Mouse (Mus musculus): ENCODE data around the gene Cnksr1. TPM values are rescaled to one million over a fixed set of nuclear protein-coding genes. Genes with fewer than 3 reads are reported as not detected.

Cnksr1 gene
- polyA plus RNA-seq, 1 experiment from 2014 or later = 0.61 TPM

- Histone ChIP-seq H3K4me1 (replicated peaks) (peaks cover 74% of the 10 kb centered on the region), H3K27me3 (replicated peaks) (peaks cover 50% of the 10 kb centered on the region), H3K36me3 (no peaks in the 10 kb centered on the region), H3K9ac (peak overlapping the region; percentile 74), H3K9me3 (replicated peaks) (no peaks in the 10 kb centered on the region), H3K27ac (ENCODE audit: poor library complexity, severe bottlenecking) (0 out of 2 replicates have a peak overlapping the region, but pooled peaks have one; percentile 7), H3K4me2 (peak overlapping the region; percentile 97), H3K4me3 (peak overlapping the region; percentile 54)
- ATAC-seq (ENCODE audit: insufficient number of reproducible peaks, low FRiP score) = no peak
- 15% methylated on average over 22 of the region's 22 CpGs for WGBS
These were observed 14.1 kb upstream of the Cnksr1 start for GRCm38 (mm10) chr4:134252131-134252910.

- peaks cover 66% of the 10 kb centered on the region for H3K4me1 ChIP-seq (replicated peaks)
- H3K9me3 ChIP-seq (replicated peaks) = no peaks in the 10 kb centered on the region
- peaks cover 58% of the 10 kb centered on the region for H3K27me3 ChIP-seq (replicated peaks)
- no peak for ATAC-seq (ENCODE audit: insufficient number of reproducible peaks, low FRiP score)
- H3K9ac ChIP-seq = peak overlapping the region; percentile 74
- peak overlapping the region; percentile 54 for H3K4me3 ChIP-seq
- no peak overlapping the region for H3K27ac ChIP-seq (ENCODE audit: poor library complexity, severe bottlenecking)
- no peaks in the 10 kb centered on the region for H3K36me3 ChIP-seq
- peak overlapping the region; percentile 97 for H3K4me2 ChIP-seq
- WGBS = 1% methylated on average over 91 of the region's 91 CpGs
These were observed 13.3 kb upstream of the Cnksr1 start for GRCm38 (mm10) chr4:134251241-134252130.

GRCm38 (mm10) chr4:134250930-134251240, 12.7 kb upstream of the Cnksr1 start:
- Histone ChIP-seq H3K4me2 (peak overlapping the region; percentile 97), H3K4me1 (replicated peaks) (peaks cover 62% of the 10 kb centered on the region), H3K4me3 (peak overlapping the region; percentile 54), H3K27me3 (replicated peaks) (peaks cover 62% of the 10 kb centered on the region), H3K36me3 (no peaks in the 10 kb centered on the region), H3K27ac (ENCODE audit: poor library complexity, severe bottlenecking) (no peak overlapping the region), H3K9me3 (replicated peaks) (no peaks in the 10 kb centered on the region), H3K9ac (peak overlapping the region; percentile 74)
- ATAC-seq (ENCODE audit: insufficient number of reproducible peaks, low FRiP score) = no peak
- WGBS = 18% methylated on average over 10 of the region's 10 CpGs

- Histone ChIP-seq H3K27me3 (replicated peaks) (peaks cover 62% of the 10 kb centered on the region), H3K4me1 (replicated peaks) (peaks cover 61% of the 10 kb centered on the region), H3K9me3 (replicated peaks) (no peaks in the 10 kb centered on the region), H3K36me3 (no peaks in the 10 kb centered on the region), H3K4me2 (peak overlapping the region; percentile 97), H3K4me3 (peak overlapping the region; percentile 54), H3K27ac (ENCODE audit: poor library complexity, severe bottlenecking) (no peak overlapping the region), H3K9ac (peak overlapping the region; percentile 65)
- WGBS = 12% methylated on average over 27 of the region's 27 CpGs
- ATAC-seq (ENCODE audit: insufficient number of reproducible peaks, low FRiP score) = no peak
These were observed 12.1 kb upstream of the Cnksr1 start for GRCm38 (mm10) chr4:134250116-134250929.

GRCm38 (mm10) chr4:134249651-134250050, 11.5 kb upstream of the Cnksr1 start:
- H3K4me3 ChIP-seq = peak overlapping the region; percentile 54
- no peaks in the 10 kb centered on the region for H3K36me3 ChIP-seq
- peaks cover 62% of the 10 kb centered on the region for H3K27me3 ChIP-seq (replicated peaks)
- under 1% methylated on average over 30 of the region's 30 CpGs for WGBS
- no peak overlapping the region for H3K27ac ChIP-seq (ENCODE audit: poor library complexity, severe bottlenecking)
- peaks cover 58% of the 10 kb centered on the region for H3K4me1 ChIP-seq (replicated peaks)
- H3K9me3 ChIP-seq (replicated peaks) = no peaks in the 10 kb centered on the region
- H3K9ac ChIP-seq = peak overlapping the region; percentile 65
- peak; percentile 48; the same call in 1 of the 2 replicates for ATAC-seq (ENCODE audit: insufficient number of reproducible peaks, low FRiP score)
- peak overlapping the region; percentile 97 for H3K4me2 ChIP-seq

- H3K36me3 ChIP-seq = no peaks in the 10 kb centered on the region
- no peaks in the 10 kb centered on the region for H3K9me3 ChIP-seq (replicated peaks)
- peak within 1 kb of the TSS; percentile 78 for H3K4me3 ChIP-seq
- H3K27ac ChIP-seq (ENCODE audit: poor library complexity, severe bottlenecking) = no peak within 1 kb of the TSS
- H3K9ac ChIP-seq = peak within 1 kb of the TSS; percentile 57
- no peak for ATAC-seq (ENCODE audit: insufficient number of reproducible peaks, low FRiP score)
- 73% methylated on average over 7 of the region's 7 CpGs for WGBS
- H3K4me1 ChIP-seq (replicated peaks) = peaks cover 36% of the 10 kb centered on the region
- peak within 1 kb of the TSS; percentile 91 for H3K4me2 ChIP-seq
- peaks cover 48% of the 10 kb centered on the region for H3K27me3 ChIP-seq (replicated peaks)
These were observed 8.6 kb upstream of the Cnksr1 start, which contains the start of gene Gm30191 for GRCm38 (mm10) chr4:134246719-134247258. TSS of gene Gm30191 (plus strand) at chr4:134246935.

- Histone ChIP-seq H3K36me3 (no peaks in the 10 kb centered on the region), H3K9ac (no peak overlapping the region), H3K4me1 (replicated peaks) (peaks cover 31% of the 10 kb centered on the region), H3K27me3 (replicated peaks) (peaks cover 43% of the 10 kb centered on the region), H3K4me3 (no peak overlapping the region), H3K9me3 (replicated peaks) (no peaks in the 10 kb centered on the region), H3K4me2 (no peak overlapping the region), H3K27ac (ENCODE audit: poor library complexity, severe bottlenecking) (no peak overlapping the region)
- 46% methylated on average over 4 of the region's 4 CpGs for WGBS
- ATAC-seq (ENCODE audit: insufficient number of reproducible peaks, low FRiP score) = no peak
These were observed 8.1 kb upstream of the Cnksr1 start for GRCm38 (mm10) chr4:134246256-134246655.

- no peaks in the 10 kb centered on the region for H3K9me3 ChIP-seq (replicated peaks)
- peak within 1 kb of the TSS; percentile 78 for H3K4me3 ChIP-seq
- H3K27me3 ChIP-seq (replicated peaks) = peaks cover 33% of the 10 kb centered on the region
- no peak within 1 kb of the TSS for H3K27ac ChIP-seq (ENCODE audit: poor library complexity, severe bottlenecking)
- no peaks in the 10 kb centered on the region for H3K36me3 ChIP-seq
- peaks cover 21% of the 10 kb centered on the region for H3K4me1 ChIP-seq (replicated peaks)
- ATAC-seq (ENCODE audit: insufficient number of reproducible peaks, low FRiP score) = peak; percentile 85
- H3K9ac ChIP-seq = peak within 1 kb of the TSS; percentile 85
- WGBS = under 1% methylated on average over 60 of the region's 60 CpGs
- H3K4me2 ChIP-seq = peak within 1 kb of the TSS; percentile 91
These were observed 7.1 kb upstream of the Cnksr1 start, which contains the start of gene Zfp593 for GRCm38 (mm10) chr4:134245148-134245843. TSS of gene Zfp593 (minus strand) at chr4:134245592.

GRCm38 (mm10) chr4:134243516-134244250, 5.5 kb upstream of the Cnksr1 start, which contains the start of gene E130218I03Rik:
TSS of gene E130218I03Rik (plus strand) at chr4:134243662.
- ATAC-seq (ENCODE audit: insufficient number of reproducible peaks, low FRiP score) = no peak
- Histone ChIP-seq H3K4me1 (replicated peaks) (peaks cover 15% of the 10 kb centered on the region), H3K9ac (peak within 1 kb of the TSS; percentile 85; the same call in 1 of the 2 replicates), H3K27me3 (replicated peaks) (peaks cover 26% of the 10 kb centered on the region), H3K36me3 (no peaks in the 10 kb centered on the region), H3K4me2 (peak within 1 kb of the TSS; percentile 91), H3K4me3 (peak within 1 kb of the TSS; percentile 78; the same call in 1 of the 2 replicates), H3K27ac (ENCODE audit: poor library complexity, severe bottlenecking) (no peak within 1 kb of the TSS), H3K9me3 (replicated peaks) (no peaks in the 10 kb centered on the region)
- WGBS = 89% methylated on average over 17 of the region's 17 CpGs

Data from heart, embryonic 12.5 days (tissue).